Mouse (Mus musculus) intestine, embryonic 14.5 days (tissue): ENCODE data around the gene Cfd. TPM values are rescaled to one million over a fixed set of nuclear protein-coding genes. Genes with fewer than 3 reads are reported as not detected.

Source experiments
- ATAC-seq: fragments of 200-750 bp; cut with Nextera tagmentation; replicated peaks from 2 replicates; pipeline ENCODE4 v1.8.0; 2017; ENCODE audit warnings: low read depth, moderate number of reproducible peaks, moderate TSS enrichment, moderate library complexity; ENCODE audit not compliant: low FRiP score, low TSS enrichment
- DNase-seq: peaks from one replicate; pipeline ENCODE4 v3.0.0-alpha.2; 2018; ENCODE audit warnings: low spot score
- H3K27ac ChIP-seq: fragments of 300-500 bp; sonication (generic); 2 replicates; pipeline ENCODE4 v1.5.1; 2014; ENCODE audit warnings: low read depth, mild to moderate bottlenecking, control low read depth
- H3K27me3 ChIP-seq: fragments of 300-500 bp; sonication (generic); replicated peaks from 2 replicates; pipeline ENCODE4 v1.6.1; 2014; ENCODE audit warnings: low read length, control low read depth; ENCODE audit not compliant: control insufficient read depth, insufficient read depth
- H3K36me3 ChIP-seq: fragments of 300-500 bp; sonication (generic); 2 replicates; pipeline ENCODE4 v1.6.1; 2014; ENCODE audit warnings: low read length, control low read depth; ENCODE audit not compliant: control insufficient read depth, insufficient read depth
- H3K4me1 ChIP-seq: fragments of 300-500 bp; sonication (generic); replicated peaks from 2 replicates; pipeline ENCODE4 v1.6.1; 2014; ENCODE audit warnings: low read length, control low read depth, mixed read lengths; ENCODE audit not compliant: control insufficient read depth, insufficient read depth
- H3K4me2 ChIP-seq: fragments of 300-500 bp; sonication (generic); 2 replicates; pipeline ENCODE4 v1.6.1; 2014; ENCODE audit warnings: low read length
- H3K4me3 ChIP-seq: fragments of 300-500 bp; sonication (generic); 2 replicates; pipeline ENCODE4 v1.5.1; 2014; ENCODE audit warnings: low read depth, low read length, control low read depth, mixed read lengths
- H3K9ac ChIP-seq: fragments of 300-500 bp; sonication (generic); 2 replicates; pipeline ENCODE4 v1.6.1; 2014; ENCODE audit warnings: mild to moderate bottlenecking, low read length
- H3K9me3 ChIP-seq: fragments of 300-500 bp; sonication (generic); 2 replicates; pipeline ENCODE4 v1.6.1; 2016; ENCODE audit warnings: low read length, control low read depth; ENCODE audit not compliant: control insufficient read depth
- WGBS: fragments of 180-500 bp; shearing (Covaris S2); extraction: QIAGEN DNeasy Blood & Tissue Kit; methylation state at CpG from one replicate; pipeline ENCODE4 v1.1.7; 2014; 5-methylcytosine and 5-hydroxymethylcytosine counted together
- polyA plus RNA-seq: library from polyadenylated mRNA; unstranded; fragments of >200 nt; fragmentation: Nextera tagmentation; extraction: Ambion mirVana; gene quantifications from 2 replicates; pipeline ENCODE4 v1.2.1, GENCODE M21; 2014

Cfd gene
- polyA plus RNA-seq, 1 experiment from 2014 or later, result not detected

GRCm38 (mm10) chr10:79864351-79865188 is 26.1 kb upstream of the Cfd start:
- H3K36me3 ChIP-seq, result peaks cover 68% of the 10 kb centered on the region
- ATAC-seq, result peak; percentile 17
- no peak overlapping the region for H3K9ac ChIP-seq
- no peak overlapping the region for H3K4me2 ChIP-seq
- no peaks in the 10 kb centered on the region for H3K9me3 ChIP-seq
- H3K27ac ChIP-seq, result no peak overlapping the region
- H3K4me3 ChIP-seq, result no peak overlapping the region
- no peaks in the 10 kb centered on the region for H3K4me1 ChIP-seq
- WGBS, result 43% methylated on average over 10 of the region's 10 CpGs
- DNase-seq, result no peak
- H3K27me3 ChIP-seq, result no peaks in the 10 kb centered on the region

DNA sequence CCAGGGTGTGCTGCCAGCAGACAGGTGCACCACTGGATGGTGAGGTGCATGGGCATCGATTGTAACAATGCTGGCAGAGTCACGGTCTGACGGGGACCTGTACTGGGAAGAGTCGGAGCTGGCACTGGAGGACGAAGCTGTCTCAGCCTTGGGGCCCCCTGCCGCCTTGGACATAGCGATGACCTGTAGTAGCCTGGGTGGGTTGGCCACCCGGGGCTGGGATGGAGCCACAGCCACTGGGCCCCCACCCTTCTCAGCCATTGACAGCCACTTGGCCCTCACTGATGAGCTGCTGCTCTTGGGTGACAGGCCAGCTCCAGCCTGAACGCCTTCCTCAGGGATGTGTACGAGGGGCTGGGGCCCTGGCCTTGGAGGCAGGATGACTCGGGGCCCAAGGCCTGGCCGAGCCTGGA is 25.5 kb upstream of the Cfd start:
- no peak for DNase-seq
- 59% methylated on average over 12 of the region's 12 CpGs for WGBS
- H3K9ac ChIP-seq, result no peak overlapping the region
- H3K9me3 ChIP-seq, result no peaks in the 10 kb centered on the region
- ATAC-seq, result peak; percentile 42
- H3K27ac ChIP-seq, result no peak overlapping the region
- no peaks in the 10 kb centered on the region for H3K27me3 ChIP-seq
- no peak overlapping the region for H3K4me3 ChIP-seq
- H3K4me2 ChIP-seq, result no peak overlapping the region
- H3K36me3 ChIP-seq, result peaks cover 62% of the 10 kb centered on the region
- no peaks in the 10 kb centered on the region for H3K4me1 ChIP-seq

DNA sequence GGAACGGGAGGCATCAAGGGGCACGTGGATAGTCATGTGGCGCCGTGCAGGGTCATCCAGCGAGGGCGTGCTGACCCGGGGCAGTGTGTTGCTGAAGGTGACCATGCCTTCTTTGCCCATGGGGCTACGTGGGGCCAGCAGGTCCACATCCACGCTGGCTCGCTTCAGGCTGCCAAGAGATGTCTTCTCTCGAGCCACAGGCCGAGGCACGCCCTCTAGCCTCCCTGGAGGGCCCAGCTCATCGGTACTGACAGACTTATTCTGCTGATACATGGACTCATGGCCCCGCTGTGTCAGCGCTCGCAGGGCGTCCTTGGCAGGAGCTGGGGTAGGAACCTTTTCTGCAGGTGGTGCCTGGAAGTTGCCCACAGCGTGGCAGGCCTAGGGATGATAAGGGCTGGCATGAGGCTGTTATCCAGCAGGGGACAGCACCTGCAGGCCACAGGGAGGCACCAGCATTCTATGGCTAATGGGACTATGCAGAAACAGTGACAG is 24.8 kb upstream of the Cfd start:
- Histone ChIP-seq H3K4me1 (no peaks in the 10 kb centered on the region), H3K4me3 (no peak overlapping the region), H3K27me3 (no peaks in the 10 kb centered on the region), H3K9ac (no peak overlapping the region), H3K36me3 (peaks cover 56% of the 10 kb centered on the region), H3K27ac (no peak overlapping the region), H3K4me2 (no peak overlapping the region), H3K9me3 (no peaks in the 10 kb centered on the region)
- DNase-seq, result no peak
- ATAC-seq, result peak; percentile 1; the same call in 1 of the 2 replicates
- 76% methylated on average over 19 of the region's 19 CpGs for WGBS

DNA sequence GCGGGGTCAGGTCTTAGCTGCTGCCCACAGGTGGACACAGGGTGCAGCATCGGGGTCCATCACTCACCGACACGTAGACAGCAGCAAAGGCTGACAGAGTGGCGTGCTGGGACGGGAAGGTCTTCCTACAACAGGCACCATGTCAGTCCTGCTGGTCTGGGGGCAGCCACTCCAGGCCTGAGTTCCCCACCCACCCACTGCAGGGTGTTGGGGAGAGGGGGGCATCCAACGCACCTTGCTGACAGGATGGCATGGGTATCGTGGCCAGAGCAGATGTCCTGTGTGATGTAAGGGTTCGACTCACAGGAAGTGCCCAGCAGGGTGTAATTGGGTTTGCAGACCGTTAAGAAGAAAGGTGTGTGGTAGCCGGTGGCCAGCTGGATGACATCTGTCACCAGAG is 24.1 kb upstream of the Cfd start:
- Histone ChIP-seq H3K9me3 (no peaks in the 10 kb centered on the region), H3K4me3 (no peak overlapping the region), H3K27me3 (no peaks in the 10 kb centered on the region), H3K9ac (no peak overlapping the region), H3K4me1 (no peaks in the 10 kb centered on the region), H3K27ac (no peak overlapping the region), H3K4me2 (no peak overlapping the region), H3K36me3 (peaks cover 48% of the 10 kb centered on the region)
- 81% methylated on average over 11 of the region's 11 CpGs for WGBS
- ATAC-seq (no peak), DNase-seq (no peak)

- H3K27me3 ChIP-seq, result no peaks in the 10 kb centered on the region
- no peak for ATAC-seq
- H3K27ac ChIP-seq, result no peak overlapping the region
- 92% methylated on average over 8 of the region's 8 CpGs for WGBS
- no peak for DNase-seq
- peaks cover 22% of the 10 kb centered on the region for H3K4me1 ChIP-seq
- H3K36me3 ChIP-seq, result no peaks in the 10 kb centered on the region
- H3K9ac ChIP-seq, result no peak overlapping the region
- H3K4me2 ChIP-seq, result no peak overlapping the region
- H3K4me3 ChIP-seq, result no peak overlapping the region
- H3K9me3 ChIP-seq, result no peaks in the 10 kb centered on the region
Measured at GRCm38 (mm10) chr10:79871845-79872244, 18.8 kb upstream of the Cfd start.

- H3K27ac ChIP-seq, result no peak overlapping the region
- H3K27me3 ChIP-seq, result no peaks in the 10 kb centered on the region
- H3K4me2 ChIP-seq, result peak overlapping the region; percentile 59
- H3K9me3 ChIP-seq, result no peaks in the 10 kb centered on the region
- H3K4me1 ChIP-seq, result peaks cover 22% of the 10 kb centered on the region
- DNase-seq, result no peak
- WGBS, result 47% methylated on average over 3 of the region's 3 CpGs
- H3K36me3 ChIP-seq, result no peaks in the 10 kb centered on the region
- H3K9ac ChIP-seq, result no peak overlapping the region
- no peak for ATAC-seq
- peak overlapping the region; percentile 51 for H3K4me3 ChIP-seq
Measured at GRCm38 (mm10) chr10:79872862-79873261, 17.8 kb upstream of the Cfd start.

GRCm38 (mm10) chr10:79873313-79873712 is 17.3 kb upstream of the Cfd start:
- Histone ChIP-seq H3K4me2 (peak overlapping the region; percentile 59), H3K36me3 (no peaks in the 10 kb centered on the region), H3K9me3 (no peaks in the 10 kb centered on the region), H3K4me3 (peak overlapping the region; percentile 51), H3K4me1 (peaks cover 22% of the 10 kb centered on the region), H3K9ac (peak overlapping the region; percentile 61), H3K27me3 (no peaks in the 10 kb centered on the region), H3K27ac (no peak overlapping the region)
- WGBS, result 16% methylated on average over 6 of the region's 6 CpGs
- DNase-seq (no peak), ATAC-seq (no peak)

DNA sequence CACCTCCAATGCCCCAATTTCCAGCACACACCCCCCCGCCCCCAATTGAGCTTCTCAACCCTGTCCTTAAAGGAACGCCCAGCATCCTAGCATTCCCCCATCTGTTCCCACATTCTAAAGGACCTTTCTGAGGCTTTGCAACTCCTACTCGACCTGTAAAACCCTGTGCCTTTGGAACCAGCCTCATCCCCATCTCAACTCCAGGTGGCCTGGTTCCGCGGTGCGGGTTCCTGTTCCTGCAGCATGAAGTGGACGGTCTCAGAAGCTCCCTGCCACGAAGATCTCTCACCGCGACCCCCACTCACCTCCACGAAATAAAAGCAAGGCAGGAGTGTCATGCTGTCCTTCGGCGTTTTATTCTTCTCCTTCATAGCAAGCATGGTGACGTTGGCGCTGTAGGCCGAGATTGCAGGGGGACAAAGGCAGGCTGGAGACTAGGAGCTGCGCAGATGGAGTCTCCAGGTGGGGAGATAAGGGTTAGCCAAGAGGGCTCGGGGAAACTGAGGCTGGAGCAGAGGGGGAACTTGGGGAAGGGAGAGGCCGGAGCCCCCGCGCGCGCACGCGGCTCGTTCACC is 16.9 kb upstream of the Cfd start:
- Histone ChIP-seq H3K27me3 (no peaks in the 10 kb centered on the region), H3K9me3 (no peaks in the 10 kb centered on the region), H3K9ac (peak overlapping the region; percentile 61), H3K4me2 (peak overlapping the region; percentile 59), H3K4me1 (peaks cover 22% of the 10 kb centered on the region), H3K4me3 (peak overlapping the region; percentile 51), H3K27ac (peak overlapping the region; percentile 57), H3K36me3 (no peaks in the 10 kb centered on the region)
- ATAC-seq (peak; percentile 24; the same call in 1 of the 2 replicates), DNase-seq (no peak)
- 2% methylated on average over 26 of the region's 26 CpGs for WGBS
